Mouse (Mus musculus) limb, embryonic 14.5 days (tissue): ENCODE data around the gene Skor1. TPM values are rescaled to one million over a fixed set of nuclear protein-coding genes. Genes with fewer than 3 reads are reported as not detected.

Experiments
- ATAC-seq: fragments of 200-750 bp; cut with Nextera tagmentation; 2 replicates; pipeline ENCODE4 v1.8.0; 2017; ENCODE audit warnings: low read depth, moderate number of reproducible peaks, moderate TSS enrichment; ENCODE audit not compliant: low FRiP score
- DNase-seq: peaks from one replicate; pipeline ENCODE4 v3.0.0-alpha.2; 2015; ENCODE audit warnings: low spot score
- H3K27ac ChIP-seq: fragments of 300-500 bp; sonication (generic); replicated peaks from 2 replicates; pipeline ENCODE4 v1.5.1; 2014; ENCODE audit warnings: low read depth, mild to moderate bottlenecking, low read length, moderate library complexity, mixed read lengths
- H3K27me3 ChIP-seq: fragments of 300-500 bp; sonication (generic); 2 replicates; pipeline ENCODE4 v1.6.1; 2014; ENCODE audit warnings: low read length, mixed read lengths; ENCODE audit not compliant: control insufficient read depth, insufficient read depth
- H3K36me3 ChIP-seq: fragments of 300-500 bp; sonication (generic); 2 replicates; pipeline ENCODE4 v1.6.1; 2014; ENCODE audit warnings: mild to moderate bottlenecking, low read length, moderate library complexity, mixed read lengths; ENCODE audit not compliant: control insufficient read depth, insufficient read depth
- H3K4me1 ChIP-seq: fragments of 300-500 bp; sonication (generic); 2 replicates; pipeline ENCODE4 v1.6.1; 2014; ENCODE audit warnings: antibody characterized with exemption, low read length, mixed read lengths; ENCODE audit not compliant: control insufficient read depth, insufficient read depth
- H3K4me2 ChIP-seq: fragments of 300-500 bp; sonication (generic); replicated peaks from 2 replicates; pipeline ENCODE4 v1.6.1; 2014; ENCODE audit warnings: low read depth, mild to moderate bottlenecking, low read length, moderate library complexity; ENCODE audit not compliant: severe bottlenecking
- H3K4me3 ChIP-seq: fragments of 300-500 bp; sonication (generic); replicated peaks from 2 replicates; pipeline ENCODE4 v1.5.1; 2014; ENCODE audit warnings: low read length
- H3K9ac ChIP-seq: fragments of 300-500 bp; sonication (generic); 2 replicates; pipeline ENCODE4 v1.6.1; 2014; ENCODE audit warnings: mild to moderate bottlenecking, low read depth, low read length, moderate library complexity; ENCODE audit not compliant: severe bottlenecking
- H3K9me3 ChIP-seq: fragments of 300-500 bp; sonication (generic); 2 replicates; pipeline ENCODE4 v1.6.1; 2016; ENCODE audit warnings: low read length; ENCODE audit not compliant: control insufficient read depth
- POLR2A ChIP-seq: fragments of 200-500 bp; IDR thresholded peaks from 2 replicates; pipeline ENCODE4 v1.8.0; 2012; ENCODE audit warnings: inconsistent platforms, mild to moderate bottlenecking, moderate library complexity, borderline replicate concordance; ENCODE audit not compliant: insufficient read depth, insufficient read length; ENCODE audit errors: extremely low read depth
- WGBS: fragments of 180-500 bp; shearing (Covaris S2); extraction: QIAGEN DNeasy Blood & Tissue Kit; methylation state at CpG from one replicate; pipeline ENCODE4 v1.1.7; 2014; 5-methylcytosine and 5-hydroxymethylcytosine counted together
- polyA plus RNA-seq, 2 experiments: library from polyadenylated mRNA; depleted of rRNA in 1 of 2; stranded (reverse) in 1 of 2; unstranded in 1 of 2; fragments of >200 nt; fragmentation: Nextera tagmentation in 1 of 2; extraction: Ambion mirVana in 1 of 2; gene quantifications; 2 replicates each; pipeline versions ENCODE4 v1.2.1 to v1.2.3; 2012 to 2014

Skor1 gene
- polyA plus RNA-seq, 2 experiments = 0.11 TPM; not detected in 1

DNA sequence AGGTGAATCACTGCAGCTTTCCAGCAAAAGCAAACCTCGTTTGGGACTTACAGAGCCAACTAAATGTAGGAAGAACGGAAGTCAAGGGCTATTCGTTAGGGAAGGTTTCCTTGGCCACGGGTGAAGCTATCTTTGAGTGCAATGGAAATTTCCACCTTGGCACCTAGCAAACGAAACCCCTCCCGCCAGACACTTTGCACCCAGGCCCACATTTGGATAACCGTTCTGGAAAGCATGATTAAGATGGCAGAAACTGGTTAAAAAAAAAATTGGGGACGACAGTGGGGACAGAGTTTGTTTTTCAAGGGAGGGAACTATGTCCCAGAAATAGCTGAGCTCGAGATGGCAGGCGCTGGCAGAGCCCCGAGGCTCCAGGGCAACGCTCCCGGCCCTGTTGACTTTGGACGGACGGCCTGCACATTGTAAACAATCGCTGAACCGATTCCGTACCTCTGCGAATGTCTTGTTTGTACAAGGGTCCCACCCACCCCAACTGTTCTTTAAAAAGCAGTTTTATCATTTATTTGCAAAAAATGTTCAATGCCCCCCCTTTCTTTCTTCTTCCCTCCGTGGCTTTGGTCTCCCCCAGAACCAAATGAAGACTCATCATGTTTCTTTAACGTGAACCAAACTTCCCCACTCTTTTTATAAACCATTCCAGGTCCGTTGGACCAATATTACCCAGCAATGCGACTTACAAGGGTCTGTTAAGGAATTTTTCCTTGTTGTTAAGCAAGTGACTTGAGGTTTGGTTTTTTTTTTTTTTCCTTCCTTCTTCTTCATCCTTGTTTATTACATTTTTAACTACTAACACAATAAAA is 57.5 kb downstream of the Skor1 start:
- WGBS = 16% methylated on average over 23 of the region's 23 CpGs

DNA sequence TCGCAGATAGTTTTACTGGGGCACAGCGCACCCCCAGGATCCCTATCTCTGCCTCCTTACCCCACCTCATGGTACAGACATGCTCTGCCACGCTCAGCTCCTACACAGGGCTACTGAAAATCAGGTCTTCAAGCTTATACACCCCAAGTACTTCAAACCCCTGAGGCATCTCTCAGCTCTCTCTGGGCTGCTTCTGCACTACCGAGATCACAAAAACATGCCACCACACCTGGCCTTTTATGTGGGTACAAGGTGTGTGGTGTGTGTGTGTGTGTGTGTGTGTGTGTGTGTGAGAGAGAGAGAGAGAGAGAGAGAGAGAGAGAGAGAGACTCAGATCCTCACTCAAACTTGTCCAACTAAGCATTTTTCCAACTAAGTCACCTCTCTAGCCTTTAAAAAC is 59.6 kb downstream of the Skor1 start:
- ATAC-seq (no peak), DNase-seq (no peak)
- H3K9me3 ChIP-seq = no peaks in the 10 kb centered on the region
- TF ChIP-seq POLR2A = no peak
- H3K27ac ChIP-seq = no peak overlapping the region
- 81% methylated on average over 4 of the region's 4 CpGs for WGBS
- no peak overlapping the region for H3K9ac ChIP-seq
- H3K27me3 ChIP-seq = no peaks in the 10 kb centered on the region
- no peaks in the 10 kb centered on the region for H3K36me3 ChIP-seq
- H3K4me2 ChIP-seq = no peak overlapping the region
- H3K4me3 ChIP-seq = no peak overlapping the region
- peaks cover 19% of the 10 kb centered on the region for H3K4me1 ChIP-seq

More for the DNA sequence above, 57.5 kb downstream of the Skor1 start:
- H3K27ac ChIP-seq = peak overlapping the region; percentile 84
- no peaks in the 10 kb centered on the region for H3K27me3 ChIP-seq
- no peak overlapping the region for H3K9ac ChIP-seq
- H3K4me1 ChIP-seq = peaks cover 25% of the 10 kb centered on the region
- H3K4me2 ChIP-seq = peak overlapping the region; percentile 46
- TF ChIP-seq POLR2A = no peak
- DNase-seq (no peak), ATAC-seq (no peak)
- peak overlapping the region; percentile 17; the same call in 1 of the 2 replicates for H3K4me3 ChIP-seq
- H3K9me3 ChIP-seq = no peaks in the 10 kb centered on the region
- no peaks in the 10 kb centered on the region for H3K36me3 ChIP-seq

Other genes starting within 250 kb of the Skor1 start
- 33.0 and 44.4 TPM in 2 replicates for gene Pias1, start 161.0 kb downstream of the Skor1 start, polyA plus RNA-seq (2012; rRNA removed)
- gene Pias1, start 161.0 kb downstream of the Skor1 start, polyA plus RNA-seq (2014; fragmentation: Nextera tagmentation; extraction: Ambion mirVana) = 52.4 and 53.5 TPM in 2 replicates
- 37.5 and 52.8 TPM in 2 replicates for gene Map2k5, start 228.9 kb upstream of the Skor1 start, polyA plus RNA-seq (2012; rRNA removed)
- gene Map2k5, start 228.9 kb upstream of the Skor1 start, polyA plus RNA-seq (2014; fragmentation: Nextera tagmentation; extraction: Ambion mirVana) = 37.1 and 41.7 TPM in 2 replicates